Comparison of ENCODE assay signal across 17 mouse cellular contexts in genomic region chr15:92162835-92163234, GRCm38 (mm10).
DNase-seq lines count a peak whose midpoint lies in the region; ATAC-seq and TF ChIP-seq lines count a peak whose summit lies in the region.
"Had no signal": no experiment of that assay in that cellular context is flagged by ENCODE, and none has a peak within 500 bp of the region (broad histone marks: within the 10 kb centered on the region; RNA-seq: fewer than 3 reads in every experiment).

No protein-coding gene starts in this region.

- no peak for TF ChIP-seq CTCF in cortical plate, adult 2 months (IDR thresholded peaks at IDR 0.05; ENCODE audit: extremely low read depth, insufficient read depth, low read length)

- H3K4me3 ChIP-seq in midbrain, embryonic 14.5 days (replicated peaks; ENCODE audit: low read depth, low read length), result 0 out of 2 replicates have a peak overlapping the region, but pooled peaks have one; percentile 4
- no peak overlapping the region for H3K4me3 ChIP-seq in midbrain, embryonic 11.5 days (ENCODE audit: low read depth, low read length)
- H3K4me3 ChIP-seq in cortical plate, adult 2 months (ENCODE audit: insufficient read depth, low read length), result peak overlapping the region; percentile 60
- H3K4me3 ChIP-seq: embryonic facial prominence, embryonic 12.5 days had no signal

- ATAC-seq in midbrain, embryonic 14.5 days (ENCODE audit: low FRiP score, low TSS enrichment), result no peak
- no peak for ATAC-seq in midbrain, embryonic 11.5 days (ENCODE audit: low FRiP score)

- peak; percentile 46 for DNase-seq in cerebellum, adult 11-12 months
- DNase-seq in cerebellum, adult 11 months, result no peak
- peak; percentile 8 for DNase-seq in midbrain, embryonic 14.5 days
- DNase-seq in midbrain, embryonic 11.5 days (ENCODE audit: low spot score, missing footprints), result no peak
- DNase-seq in gastrocnemius, adult 18-20 months (ENCODE audit: low spot score), result no peak
- DNase-seq in urinary bladder, postnatal 36 days (ENCODE audit: low spot score in 2 of 2), result no peak
- no peak for DNase-seq in left cerebral cortex, postnatal 4 days
- DNase-seq: heart, adult 18-20 months; kidney, adult 11 months; kidney, postnatal 10 days; layer of hippocampus, adult 9-11 months; lung, adult 18-20 months; right cerebral cortex, adult 18-20 months; thymus, postnatal 36 days had no signal

- WGBS in midbrain, embryonic 14.5 days, result 62% methylated on average over 4 of the region's 4 CpGs
- 65% methylated on average over 4 of the region's 4 CpGs for WGBS in midbrain, embryonic 11.5 days

- H3K27me3 ChIP-seq in midbrain, embryonic 14.5 days (ENCODE audit: control insufficient read depth, insufficient read depth, low read length), result no peaks in the 10 kb centered on the region
- H3K27me3 ChIP-seq in midbrain, embryonic 11.5 days (ENCODE audit: control insufficient read depth, insufficient read depth, low read length), result no peaks in the 10 kb centered on the region
- H3K27me3 ChIP-seq: embryonic facial prominence, embryonic 12.5 days had no signal

- H3K36me3 ChIP-seq in midbrain, embryonic 14.5 days (ENCODE audit: control insufficient read depth, insufficient read depth, low read length), result no peaks in the 10 kb centered on the region
- no peaks in the 10 kb centered on the region for H3K36me3 ChIP-seq in midbrain, embryonic 11.5 days (ENCODE audit: control insufficient read depth, insufficient read depth, low read length)
- H3K36me3 ChIP-seq: embryonic facial prominence, embryonic 12.5 days had no signal

- H3K4me2 ChIP-seq in midbrain, embryonic 14.5 days (ENCODE audit: low read length), result peak overlapping the region; percentile 68
- H3K4me2 ChIP-seq in midbrain, embryonic 11.5 days, result no peak overlapping the region
- H3K4me2 ChIP-seq: embryonic facial prominence, embryonic 12.5 days had no signal

- TF ChIP-seq POLR2A in cortical plate, adult 2 months (IDR thresholded peaks at IDR 0.05; ENCODE audit: extremely low read depth, insufficient read depth, low read length), result no peak

- H3K9ac ChIP-seq in midbrain, embryonic 14.5 days (replicated peaks; ENCODE audit: low read length), result no peak overlapping the region
- H3K9ac ChIP-seq in midbrain, embryonic 11.5 days (ENCODE audit: low read length), result no peak overlapping the region
- H3K9ac ChIP-seq: embryonic facial prominence, embryonic 12.5 days had no signal

- H3K27ac ChIP-seq in midbrain, embryonic 14.5 days (replicated peaks; ENCODE audit: low read depth, low read length), result no peak overlapping the region; the same call in 1 of the 2 replicates
- no peak overlapping the region for H3K27ac ChIP-seq in midbrain, embryonic 11.5 days (ENCODE audit: low read depth, low read length)
- no peak overlapping the region for H3K27ac ChIP-seq in cortical plate, adult 2 months (ENCODE audit: insufficient read depth, low read length)
- H3K27ac ChIP-seq: embryonic facial prominence, embryonic 12.5 days; macrophage had no signal

- intact Hi-C loops in left cerebral cortex, postnatal 4 days (cut with DNase I), result no loop called here

- H3K9me3 ChIP-seq in midbrain, embryonic 14.5 days (ENCODE audit: control insufficient read depth, low read length), result no peaks in the 10 kb centered on the region
- H3K9me3 ChIP-seq in midbrain, embryonic 11.5 days (ENCODE audit: control insufficient read depth, low read length), result no peaks in the 10 kb centered on the region
- H3K9me3 ChIP-seq: embryonic facial prominence, embryonic 12.5 days had no signal

- peaks cover 15% of the 10 kb centered on the region for H3K4me1 ChIP-seq in midbrain, embryonic 14.5 days (ENCODE audit: control insufficient read depth, insufficient read depth, low read length)
- H3K4me1 ChIP-seq in midbrain, embryonic 11.5 days (ENCODE audit: control insufficient read depth, insufficient read depth, low read length), result peaks cover 7% of the 10 kb centered on the region
- peaks cover 2% of the 10 kb centered on the region; the same call in 1 of the 2 replicates for H3K4me1 ChIP-seq in cortical plate, adult 2 months (ENCODE audit: control insufficient read depth, insufficient read depth, low read length)
- H3K4me1 ChIP-seq: embryonic facial prominence, embryonic 12.5 days had no signal

Comparison
In these comparisons a context has a peak if more than half of its experiments do, and no peak if none do; other contexts are left out.
1. DNase-seq: peak in cerebellum, adult 11-12 months (single experiment) and midbrain, embryonic 14.5 days (single experiment); none in cerebellum, adult 11 months (single experiment), midbrain, embryonic 11.5 days (single experiment), gastrocnemius, adult 18-20 months (single experiment), urinary bladder, postnatal 36 days (0 of 2) and left cerebral cortex, postnatal 4 days (single experiment).